8 mouse cellular contexts compared by ENCODE assay signal in genomic region chr10:22150593-22150992, GRCm38 (mm10). TPM values are rescaled to one million over a fixed set of nuclear protein-coding genes. Genes with fewer than 3 reads are reported as not detected.
DNase-seq lines count a peak whose midpoint lies in the region; ATAC-seq lines count a peak whose summit lies in the region.

No protein-coding gene starts in this region.

- no peak overlapping the region for H3K27ac ChIP-seq in heart, embryonic 14.5 days (replicated peaks in 1 of 2; ENCODE audit: control insufficient read depth in 1 of 2, insufficient read depth in 1 of 2, low read depth in 2 of 2, low read length in 2 of 2)
- H3K27ac ChIP-seq in limb, embryonic 15.5 days, result no peak overlapping the region
- H3K27ac ChIP-seq in stomach, embryonic 15.5 days, result no peak overlapping the region

- no peak for ATAC-seq in heart, embryonic 14.5 days (ENCODE audit: insufficient number of reproducible peaks, insufficient read depth, low FRiP score, low read depth)
- no peak for ATAC-seq in limb, embryonic 15.5 days (ENCODE audit: insufficient number of reproducible peaks, low FRiP score, low TSS enrichment, low read depth)
- no peak for ATAC-seq in stomach, embryonic 15.5 days (ENCODE audit: insufficient read depth, low FRiP score, low read depth)

- H3K9me3 ChIP-seq in heart, embryonic 14.5 days (ENCODE audit: control insufficient read depth, low read length), result no peaks in the 10 kb centered on the region
- H3K9me3 ChIP-seq in limb, embryonic 15.5 days, result no peaks in the 10 kb centered on the region
- no peaks in the 10 kb centered on the region for H3K9me3 ChIP-seq in stomach, embryonic 15.5 days

- H3K9ac ChIP-seq in heart, embryonic 14.5 days (ENCODE audit: low read length), result no peak overlapping the region
- H3K9ac ChIP-seq in limb, embryonic 15.5 days, result no peak overlapping the region
- H3K9ac ChIP-seq in stomach, embryonic 15.5 days, result no peak overlapping the region

- DNase-seq in heart, adult 11 months, result peak; percentile 88
- DNase-seq in heart, adult 8-10 months (ENCODE audit: low spot score), result no peak
- peak; percentile 46 for DNase-seq in T-cell, adult 2 months (ENCODE audit: low spot score)
- no peak for DNase-seq in right cerebral cortex, adult 18-20 months
- DNase-seq in adrenal gland, postnatal 25 days, result no peak

- WGBS in heart, embryonic 14.5 days, result under 1% methylated on average over 27 of the region's 27 CpGs
- WGBS in limb, embryonic 15.5 days, result 0% methylated on average over 27 of the region's 27 CpGs
- under 1% methylated on average over 27 of the region's 27 CpGs for WGBS in stomach, embryonic 15.5 days

- H3K4me2 ChIP-seq in heart, embryonic 14.5 days (ENCODE audit: low read length), result peak overlapping the region; percentile 95
- H3K4me2 ChIP-seq in limb, embryonic 15.5 days, result peak overlapping the region; percentile 88
- H3K4me2 ChIP-seq in stomach, embryonic 15.5 days, result peak overlapping the region; percentile 75

- H3K4me1 ChIP-seq in heart, embryonic 14.5 days (ENCODE audit: control insufficient read depth in 2 of 2, insufficient read depth in 2 of 2, low read length in 2 of 2), result peaks cover 8% of the 10 kb centered on the region in 2 experiments; a peak in 3 of 4 replicates
- H3K4me1 ChIP-seq in limb, embryonic 15.5 days, result peaks cover 31% of the 10 kb centered on the region
- peaks cover 18% of the 10 kb centered on the region for H3K4me1 ChIP-seq in stomach, embryonic 15.5 days

- no peaks in the 10 kb centered on the region for H3K36me3 ChIP-seq in heart, embryonic 14.5 days (ENCODE audit: control insufficient read depth, insufficient read depth, low read length)
- no peaks in the 10 kb centered on the region for H3K36me3 ChIP-seq in limb, embryonic 15.5 days
- H3K36me3 ChIP-seq in stomach, embryonic 15.5 days, result no peaks in the 10 kb centered on the region

- peaks cover 19% of the 10 kb centered on the region for H3K27me3 ChIP-seq in heart, embryonic 14.5 days (ENCODE audit: control insufficient read depth, insufficient read depth, low read length)
- H3K27me3 ChIP-seq in limb, embryonic 15.5 days, result peaks cover 46% of the 10 kb centered on the region
- H3K27me3 ChIP-seq in stomach, embryonic 15.5 days (replicated peaks), result peaks cover 17% of the 10 kb centered on the region

- H3K4me3 ChIP-seq in heart, embryonic 14.5 days (ENCODE audit: control insufficient read depth in 1 of 2, insufficient read depth in 1 of 2, low read depth in 1 of 2, low read length in 2 of 2), result peak overlapping the region; percentile 73 to 76
- H3K4me3 ChIP-seq in limb, embryonic 15.5 days, result peak overlapping the region; percentile 71
- H3K4me3 ChIP-seq in stomach, embryonic 15.5 days (replicated peaks), result peak overlapping the region; percentile 66

RNA-seq across cellular contexts. Expression of gene E030030I06Rik, which starts 1.5 kb away (rescaled TPM):
- 1 to 10 TPM in 2 of 4 experiments, under 1 TPM in 2; 0.22 to 1.7 (median 1.1) TPM for total RNA-seq in heart, adult 8-10 months (2022)
- 12.9 and 20.7 TPM in 2 replicates for polyA plus RNA-seq in heart, embryonic 14.5 days (2014; fragmentation: Nextera tagmentation; extraction: Ambion mirVana)
- polyA plus RNA-seq in limb, embryonic 15.5 days (2015; fragmentation: Nextera tagmentation; extraction: Ambion mirVana), result 10.8 and 17.5 TPM in 2 replicates
- polyA plus RNA-seq in stomach, embryonic 15.5 days (2015; fragmentation: Nextera tagmentation; extraction: Ambion mirVana), result 21.3 and 21.6 TPM in 2 replicates
- 10.0 and 18.1 TPM in 2 replicates for total RNA-seq in adrenal gland, postnatal 25 days (2021)

RNA-seq across cellular contexts. Expression of gene Raet1e, which starts 7.8 kb away (rescaled TPM):
- not detected for total RNA-seq in heart, adult 8-10 months (2022)
- 1.6 and 2.7 TPM in 2 replicates for polyA plus RNA-seq in heart, embryonic 14.5 days (2014; fragmentation: Nextera tagmentation; extraction: Ambion mirVana)
- 6.8 and 7.1 TPM in 2 replicates for polyA plus RNA-seq in limb, embryonic 15.5 days (2015; fragmentation: Nextera tagmentation; extraction: Ambion mirVana)
- 8.3 and 9.3 TPM in 2 replicates for polyA plus RNA-seq in stomach, embryonic 15.5 days (2015; fragmentation: Nextera tagmentation; extraction: Ambion mirVana)
- total RNA-seq in adrenal gland, postnatal 25 days (2021), result 1.2 and 1.6 TPM in 2 replicates

RNA-seq across cellular contexts. Expression of gene H60b, which starts 7.8 kb away (rescaled TPM):
- not detected for total RNA-seq in heart, adult 8-10 months (2022)
- 0.19 and 0.75 TPM in 2 replicates for polyA plus RNA-seq in heart, embryonic 14.5 days (2014; fragmentation: Nextera tagmentation; extraction: Ambion mirVana)
- 0.55 and 0.67 TPM in 2 replicates for polyA plus RNA-seq in limb, embryonic 15.5 days (2015; fragmentation: Nextera tagmentation; extraction: Ambion mirVana)
- polyA plus RNA-seq in stomach, embryonic 15.5 days (2015; fragmentation: Nextera tagmentation; extraction: Ambion mirVana), result 0.68 and 0.98 TPM in 2 replicates
- total RNA-seq in adrenal gland, postnatal 25 days (2021), result 0.82 TPM in 1 of 2 replicates, not detected in the other

Comparison
In these comparisons a context has a peak if more than half of its experiments do, and no peak if none do; other contexts are left out.
1. DNase-seq: peak in heart, adult 11 months (single experiment) and T-cell, adult 2 months (single experiment); none in heart, adult 8-10 months (single experiment), right cerebral cortex, adult 18-20 months (single experiment) and adrenal gland, postnatal 25 days (single experiment).
2. Peak in every context shown above with its lines, with median percentiles within 50 percentile points of each other: H3K4me2 ChIP-seq and H3K4me3 ChIP-seq.